Mouse (Mus musculus) E14TG2a.4 (cell line): ENCODE data around the gene Nrp2.

Experiments
- CTCF ChIP-seq: conservative IDR thresholded peaks from 2 replicates; pipeline ENCODE4 v1.5.1; 2014; ENCODE audit warnings: low read length
- NANOG ChIP-seq: IDR thresholded peaks from 2 replicates; pipeline ENCODE4 v1.6.1; 2014; ENCODE audit warnings: borderline replicate concordance, low read length, mixed read lengths
- POU5F1 ChIP-seq: IDR thresholded peaks from 2 replicates; pipeline ENCODE4 v1.6.1; 2014; ENCODE audit warnings: low read length, borderline replicate concordance

- TF ChIP-seq CTCF (no peak), NANOG (no peak), POU5F1 (no peak)
Measured at GRCm38 (mm10) chr1:62780068-62780761, 77.1 kb downstream of the Nrp2 start.
